Mouse (Mus musculus) liver, embryonic 14.5 days (tissue): ENCODE data around the gene Ppp2r3a.

Source experiments
- CTCF ChIP-seq: IDR thresholded peaks from 2 replicates; pipeline ENCODE4 v1.5.1; 2016; ENCODE audit warnings: antibody characterized with exemption, low read depth, control low read depth
- EP300 ChIP-seq: IDR thresholded peaks from 2 replicates; pipeline ENCODE4 v1.6.1; 2016; ENCODE audit warnings: antibody characterized with exemption, low read depth

GRCm38 (mm10) chr9:101289750-101290149 is 38.2 kb upstream of the Ppp2r3a start:
- TF ChIP-seq CTCF: no peak
- TF ChIP-seq EP300: no peak
